Comparison of ENCODE assay signal across 29 mouse cellular contexts in the genomic region with DNA sequence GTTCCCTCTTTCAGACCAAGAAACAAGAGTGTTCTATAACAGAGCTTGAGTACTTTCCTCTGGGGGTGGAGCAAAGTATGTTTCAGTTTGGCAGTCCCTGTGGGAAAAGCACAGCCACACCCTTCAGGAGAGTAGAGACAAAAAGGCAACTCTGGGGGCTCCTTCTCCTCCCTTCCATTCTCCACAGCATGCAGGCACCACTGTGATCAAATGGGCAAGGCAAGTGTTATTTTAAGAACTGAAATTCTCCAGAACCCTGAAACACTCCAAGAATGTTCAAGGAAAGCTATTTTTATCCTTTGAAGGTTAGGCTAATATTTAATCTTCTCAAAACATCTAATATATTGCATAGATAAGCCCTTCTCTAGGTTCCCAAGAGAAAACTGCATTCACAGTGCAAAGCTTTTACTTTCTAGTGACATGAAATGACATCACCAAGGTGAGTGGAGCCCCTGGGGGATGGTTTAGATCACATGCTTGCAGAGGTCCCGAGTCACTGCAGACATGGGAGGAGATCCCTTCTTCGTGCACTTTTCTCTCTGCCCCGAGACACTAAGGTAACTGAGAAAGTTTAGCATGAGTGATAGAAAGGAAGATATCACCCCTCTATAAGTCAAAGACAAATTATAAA.
DNase-seq lines count a peak whose midpoint lies in the region; ATAC-seq and TF ChIP-seq lines count a peak whose summit lies in the region.
"Had no signal": no experiment of that assay in that cellular context is flagged by ENCODE, and none has a peak within 500 bp of the region (broad histone marks: within the 10 kb centered on the region; RNA-seq: fewer than 3 reads in every experiment).

No protein-coding gene starts in this region.

- peak; percentile 14 for DNase-seq in adrenal gland, adult 2 months
- DNase-seq in adrenal gland, postnatal 10 days: no peak
- DNase-seq in lung, postnatal 36 days: peak; percentile 30
- no peak for DNase-seq in lung, postnatal 14 days
- no peak for DNase-seq in forebrain, embryonic 11.5 days (ENCODE audit: low spot score)
- DNase-seq in hindbrain, embryonic 11.5 days (ENCODE audit: low spot score): no peak
- DNase-seq: cerebellum, adult 11-12 months; cerebellum, adult 9-11 months; embryo, embryonic 11 days; gastrocnemius, postnatal 25 days; heart, adult 11 months; heart, postnatal 14 days; kidney, adult 11 months; kidney, postnatal 14 days; midbrain, embryonic 14.5 days; right cerebral cortex, postnatal 25 days; thymus, postnatal 14 days had no signal

- no peaks in the 10 kb centered on the region for H3K36me3 ChIP-seq in intestine, embryonic 16.5 days (ENCODE audit: control insufficient read depth, insufficient read depth, low read length)
- no peaks in the 10 kb centered on the region for H3K36me3 ChIP-seq in intestine, postnatal 0 days (ENCODE audit: control insufficient read depth, insufficient read depth)
- H3K36me3 ChIP-seq in forebrain, embryonic 11.5 days (ENCODE audit: control insufficient read depth, insufficient read depth, low read length): no peaks in the 10 kb centered on the region
- H3K36me3 ChIP-seq in hindbrain, embryonic 11.5 days (ENCODE audit: control insufficient read depth, insufficient read depth, low read length): no peaks in the 10 kb centered on the region
- H3K36me3 ChIP-seq: embryonic facial prominence, embryonic 13.5 days; hindbrain, embryonic 10.5 days; limb, embryonic 12.5 days; liver, embryonic 15.5 days; neural tube, embryonic 15.5 days had no signal

- H3K4me1 ChIP-seq in intestine, embryonic 16.5 days (ENCODE audit: control insufficient read depth, insufficient read depth, low read length): no peaks in the 10 kb centered on the region
- H3K4me1 ChIP-seq in intestine, postnatal 0 days (replicated peaks; ENCODE audit: control insufficient read depth, insufficient read depth, low read length): no peaks in the 10 kb centered on the region
- no peaks in the 10 kb centered on the region for H3K4me1 ChIP-seq in forebrain, embryonic 11.5 days (replicated peaks; ENCODE audit: control insufficient read depth, insufficient read depth, low read length)
- H3K4me1 ChIP-seq in hindbrain, embryonic 11.5 days (replicated peaks; ENCODE audit: control insufficient read depth, insufficient read depth, low read length): no peaks in the 10 kb centered on the region
- H3K4me1 ChIP-seq: embryonic facial prominence, embryonic 13.5 days; hindbrain, embryonic 10.5 days; limb, embryonic 12.5 days; liver, embryonic 15.5 days; neural tube, embryonic 15.5 days had no signal

- no peaks in the 10 kb centered on the region for H3K9me3 ChIP-seq in intestine, embryonic 16.5 days (ENCODE audit: control insufficient read depth, low read length)
- no peaks in the 10 kb centered on the region for H3K9me3 ChIP-seq in intestine, postnatal 0 days (ENCODE audit: control insufficient read depth)
- H3K9me3 ChIP-seq in forebrain, embryonic 11.5 days (ENCODE audit: control insufficient read depth, low read length): no peaks in the 10 kb centered on the region
- H3K9me3 ChIP-seq in hindbrain, embryonic 11.5 days (ENCODE audit: control insufficient read depth, low read length): no peaks in the 10 kb centered on the region
- H3K9me3 ChIP-seq: embryonic facial prominence, embryonic 13.5 days; hindbrain, embryonic 10.5 days; limb, embryonic 12.5 days; liver, embryonic 15.5 days; neural tube, embryonic 15.5 days had no signal

- no peaks in the 10 kb centered on the region for H3K27me3 ChIP-seq in intestine, embryonic 16.5 days (replicated peaks; ENCODE audit: control insufficient read depth, insufficient read depth, low read length)
- H3K27me3 ChIP-seq in intestine, postnatal 0 days (replicated peaks; ENCODE audit: control insufficient read depth, insufficient read depth, low read length): no peaks in the 10 kb centered on the region
- H3K27me3 ChIP-seq in forebrain, embryonic 11.5 days (ENCODE audit: control insufficient read depth, insufficient read depth, low read length): no peaks in the 10 kb centered on the region
- no peaks in the 10 kb centered on the region for H3K27me3 ChIP-seq in hindbrain, embryonic 11.5 days (ENCODE audit: control insufficient read depth, insufficient read depth, low read length)
- H3K27me3 ChIP-seq: embryonic facial prominence, embryonic 13.5 days; limb, embryonic 12.5 days; liver, embryonic 15.5 days; neural tube, embryonic 15.5 days had no signal

- no peak overlapping the region for H3K4me2 ChIP-seq in intestine, embryonic 16.5 days (ENCODE audit: low read depth, low read length)
- no peak overlapping the region for H3K4me2 ChIP-seq in intestine, postnatal 0 days (replicated peaks; ENCODE audit: low read depth)
- no peak overlapping the region for H3K4me2 ChIP-seq in forebrain, embryonic 11.5 days (ENCODE audit: low read depth, low read length, severe bottlenecking)
- no peak overlapping the region for H3K4me2 ChIP-seq in hindbrain, embryonic 11.5 days (replicated peaks; ENCODE audit: low read depth, low read length)
- H3K4me2 ChIP-seq: embryonic facial prominence, embryonic 13.5 days; heart, embryonic 11.5 days; limb, embryonic 12.5 days; liver, embryonic 15.5 days; neural tube, embryonic 15.5 days had no signal

- no peak for TF ChIP-seq CTCF in intestine, postnatal 0 days (IDR thresholded peaks at IDR 0.05; ENCODE audit: low read depth)

- no peak overlapping the region for H3K4me3 ChIP-seq in intestine, embryonic 16.5 days (ENCODE audit: low read length)
- no peak overlapping the region for H3K4me3 ChIP-seq in intestine, postnatal 0 days (ENCODE audit: low read depth, low read length)
- no peak overlapping the region for H3K4me3 ChIP-seq in forebrain, embryonic 11.5 days (ENCODE audit: low read depth, low read length)
- no peak overlapping the region for H3K4me3 ChIP-seq in hindbrain, embryonic 11.5 days (ENCODE audit: low read depth, low read length)
- H3K4me3 ChIP-seq: embryonic facial prominence, embryonic 13.5 days; hindbrain, embryonic 10.5 days; limb, embryonic 12.5 days; liver, embryonic 15.5 days; neural tube, embryonic 15.5 days had no signal

- ATAC-seq in intestine, embryonic 16.5 days: peak; percentile 48
- ATAC-seq in intestine, postnatal 0 days: no peak
- ATAC-seq in forebrain, embryonic 11.5 days (replicated peaks; ENCODE audit: low FRiP score): no peak
- no peak for ATAC-seq in hindbrain, embryonic 11.5 days (ENCODE audit: low FRiP score)
- ATAC-seq: activated CD4-positive, CD25-positive, alpha-beta regulatory T cell, adult 4 months; CD4-positive, CD25-positive, alpha-beta regulatory T cell, adult 4 months; forebrain, embryonic 14.5 days; hindbrain, embryonic 16.5 days had no signal

- H3K9ac ChIP-seq in intestine, embryonic 16.5 days (ENCODE audit: low read depth, low read length): no peak overlapping the region
- H3K9ac ChIP-seq in intestine, postnatal 0 days (ENCODE audit: low read depth, low read length): no peak overlapping the region
- H3K9ac ChIP-seq in forebrain, embryonic 11.5 days (ENCODE audit: low read length): no peak overlapping the region
- H3K9ac ChIP-seq in hindbrain, embryonic 11.5 days (ENCODE audit: low read depth, low read length): no peak overlapping the region
- H3K9ac ChIP-seq: embryonic facial prominence, embryonic 13.5 days; limb, embryonic 12.5 days; liver, embryonic 15.5 days; neural tube, embryonic 15.5 days had no signal

- no peak overlapping the region for H3K27ac ChIP-seq in intestine, embryonic 16.5 days (ENCODE audit: low read length)
- H3K27ac ChIP-seq in intestine, postnatal 0 days (ENCODE audit: low read depth, low read length): no peak overlapping the region
- H3K27ac ChIP-seq in forebrain, embryonic 11.5 days (ENCODE audit: low read depth, low read length): no peak overlapping the region
- H3K27ac ChIP-seq in hindbrain, embryonic 11.5 days (ENCODE audit: low read depth, low read length): no peak overlapping the region
- H3K27ac ChIP-seq: embryonic facial prominence, embryonic 13.5 days; hindbrain, embryonic 10.5 days; limb, embryonic 12.5 days; liver, embryonic 15.5 days; neural tube, embryonic 15.5 days had no signal

- WGBS in intestine, embryonic 16.5 days: 39% methylated on average over 3 of the region's 3 CpGs
- 47% methylated on average over 3 of the region's 3 CpGs for WGBS in intestine, postnatal 0 days
- 86% methylated on average over 3 of the region's 3 CpGs for WGBS in forebrain, embryonic 11.5 days
- WGBS in hindbrain, embryonic 11.5 days: 81% methylated on average over 3 of the region's 3 CpGs

Comparison
In these comparisons a context has a peak if more than half of its experiments do, and no peak if none do; other contexts are left out.
1. DNase-seq: peak in adrenal gland, adult 2 months (single experiment) and lung, postnatal 36 days (single experiment); none in adrenal gland, postnatal 10 days (single experiment), lung, postnatal 14 days (single experiment), forebrain, embryonic 11.5 days (single experiment) and hindbrain, embryonic 11.5 days (single experiment).